Mouse (Mus musculus) urinary bladder, adult 2 months (tissue): ENCODE measurements around the gene Casq2. TPM values are rescaled to one million over a fixed set of nuclear protein-coding genes. Genes with fewer than 3 reads are reported as not detected.

Experiments
- DNase-seq: peaks from one replicate; pipeline ENCODE4 v3.0.0; 2022; ENCODE audit warnings: low spot score
- polyA plus RNA-seq: library from polyadenylated mRNA; depleted of rRNA; stranded (reverse); fragments of >200 nt; gene quantifications from 2 replicates; pipeline ENCODE4 v1.2.3, GENCODE M21; 2012

Casq2 gene
- polyA plus RNA-seq, 1 experiment = 52.0 TPM

- DNase-seq = no peak
Observed at GRCm38 (mm10) chr3:102164911-102165310, 78.7 kb downstream of the Casq2 start.

DNA sequence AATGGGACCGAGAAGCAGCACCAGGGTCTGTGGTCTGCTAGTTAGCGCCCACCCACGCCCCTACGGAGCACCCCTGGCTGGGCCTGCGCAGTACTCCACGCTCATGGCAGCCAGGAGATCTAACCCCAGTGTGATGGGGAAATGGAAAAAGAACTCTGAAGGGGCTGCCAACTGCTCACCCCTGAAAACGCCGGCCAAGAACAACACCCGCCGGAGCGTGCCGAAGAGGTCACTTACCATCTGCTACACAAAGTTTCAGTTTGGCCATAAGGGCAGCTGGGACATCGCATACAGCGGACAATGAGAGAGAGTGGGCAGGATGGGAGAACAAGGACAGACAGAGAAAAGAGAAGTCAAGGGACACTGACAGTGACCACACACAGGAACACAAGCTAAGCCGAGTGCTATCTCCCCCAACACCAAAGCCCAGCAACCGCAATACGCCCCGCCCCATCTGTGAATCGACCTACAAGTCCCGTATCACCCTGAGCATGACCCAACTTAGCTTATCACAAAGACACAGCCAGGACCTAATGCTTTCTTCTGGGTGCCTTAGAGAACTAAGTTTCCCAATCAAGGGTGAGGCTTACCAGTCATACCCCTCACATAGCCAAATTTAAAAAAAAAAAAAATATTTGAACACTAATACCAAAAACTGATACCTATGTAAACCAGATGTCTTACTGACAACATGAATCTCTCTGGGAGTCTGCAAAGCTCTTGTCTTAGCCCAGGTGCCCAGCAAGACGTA is 79.5 kb downstream of the Casq2 start:
- DNase-seq = no peak

DNA sequence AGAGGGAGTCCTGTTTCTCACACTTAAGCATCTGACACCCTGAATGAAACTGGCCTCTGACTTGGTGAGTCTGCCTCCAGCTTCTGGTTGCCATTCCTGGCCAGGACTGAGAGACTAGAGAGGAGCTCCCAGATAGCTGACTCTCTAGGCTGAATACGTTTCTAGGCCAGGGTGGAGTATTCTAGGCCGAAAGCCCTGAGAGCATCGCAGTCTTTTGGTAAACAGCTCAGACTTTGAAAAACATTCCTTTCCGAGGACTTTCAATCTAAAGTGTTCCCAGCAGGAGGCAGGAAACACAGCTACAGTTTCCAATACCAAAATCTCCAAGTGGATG is 80.0 kb downstream of the Casq2 start:
- no peak for DNase-seq

- DNase-seq = no peak
Observed at GRCm38 (mm10) chr3:102166794-102167193, 80.6 kb downstream of the Casq2 start.

DNA sequence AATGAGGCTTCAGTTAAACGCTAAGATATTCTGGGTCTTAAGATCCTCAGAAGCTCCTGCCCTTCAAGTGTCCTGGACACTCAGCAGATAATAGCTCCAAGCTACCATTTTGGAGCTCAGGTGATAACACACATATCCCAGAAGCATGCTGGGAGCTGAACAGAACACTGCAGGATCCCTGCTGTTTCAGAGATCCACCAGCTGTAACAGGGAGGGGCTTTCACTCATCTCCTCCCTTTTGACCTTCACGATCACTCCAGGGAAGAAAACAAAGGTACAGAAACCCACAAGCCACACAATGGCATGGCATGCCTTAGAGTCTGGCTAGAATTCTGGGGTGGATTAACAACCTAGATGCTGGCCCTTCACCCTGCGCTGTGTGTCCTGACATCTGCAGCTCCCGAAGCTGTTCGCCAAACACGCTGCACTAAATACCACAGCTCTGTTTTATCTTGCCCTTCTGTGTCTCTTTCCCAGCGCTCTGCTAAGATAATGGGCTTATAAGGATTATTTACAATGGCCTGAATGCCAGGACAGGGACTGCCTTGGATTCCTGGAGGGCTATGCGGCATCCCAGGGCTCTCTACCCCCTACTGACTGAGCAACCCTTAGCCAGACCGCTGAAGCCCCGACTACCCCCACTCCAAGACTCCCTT is 81.5 kb downstream of the Casq2 start:
- DNase-seq = no peak

DNA sequence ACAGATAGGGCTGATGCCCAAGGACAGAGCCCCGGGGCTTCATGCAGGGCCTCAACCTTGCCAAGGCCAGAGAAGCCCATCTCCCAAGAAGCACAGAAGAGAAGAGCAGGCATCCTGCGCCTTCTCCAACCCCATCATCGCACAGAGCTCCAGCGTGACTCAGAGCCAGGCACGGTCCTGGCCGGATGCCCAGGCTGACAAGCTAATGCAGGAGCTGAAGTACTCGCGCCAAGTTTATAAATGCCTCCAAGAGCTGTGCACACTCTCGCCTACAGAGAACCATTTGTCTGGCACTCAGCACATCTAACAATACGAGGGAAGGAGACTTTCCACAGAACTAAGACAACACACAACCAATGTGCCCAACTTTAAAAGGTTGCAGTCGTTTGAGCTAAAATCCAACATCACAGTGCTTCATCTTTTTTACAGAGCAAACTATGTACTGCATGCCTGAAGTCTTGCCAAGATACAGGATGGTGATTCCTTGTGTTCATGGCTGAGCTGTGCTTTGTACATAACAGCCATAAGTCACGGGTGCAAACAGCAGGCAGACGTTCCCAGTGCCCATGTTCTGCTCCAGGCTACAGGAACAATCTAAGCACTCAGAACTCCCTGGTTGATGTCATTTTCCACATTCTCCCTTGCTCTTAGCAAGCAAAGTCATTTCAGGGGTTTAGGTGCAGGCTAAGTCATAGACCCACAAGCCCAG is 83.1 kb downstream of the Casq2 start:
- DNase-seq = peak; percentile 77

DNA sequence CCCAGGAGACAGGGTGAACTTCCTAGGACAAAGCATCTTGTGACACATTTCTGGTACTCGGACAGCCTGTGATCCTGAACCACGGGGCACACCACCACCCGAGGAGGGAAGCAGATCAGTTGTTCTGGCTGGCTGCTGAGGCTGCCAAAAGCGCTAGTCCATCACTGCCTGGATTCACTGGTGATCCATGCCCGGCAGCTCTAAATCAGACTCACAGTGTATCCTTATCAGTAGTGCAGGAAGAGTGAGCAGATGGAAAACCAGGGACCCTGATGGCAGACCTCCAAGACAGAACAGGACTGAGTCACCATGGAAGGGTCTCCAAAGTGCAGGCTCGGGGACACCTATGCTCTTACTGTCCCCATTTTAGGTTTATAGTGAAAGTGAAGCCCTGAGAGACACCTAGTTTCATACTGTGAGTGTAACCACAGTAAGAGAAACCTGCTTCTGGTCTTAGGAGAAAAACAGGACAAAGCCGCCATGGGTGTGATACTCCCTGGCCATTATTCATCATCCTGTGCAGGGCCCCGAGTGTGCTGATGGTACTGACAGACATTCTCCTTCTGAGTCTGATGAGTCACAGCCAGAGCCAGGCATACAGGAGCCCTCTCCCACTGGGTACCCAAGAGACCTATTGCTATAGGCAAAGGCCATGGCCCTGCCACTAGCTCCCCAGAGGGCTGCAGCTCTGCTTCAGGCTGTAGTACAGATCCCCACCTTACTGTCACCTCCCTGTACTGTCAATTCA is 88.1 kb downstream of the Casq2 start:
- no peak for DNase-seq

- no peak for DNase-seq
Observed at GRCm38 (mm10) chr3:102175701-102176100, 89.5 kb downstream of the Casq2 start.

- DNase-seq = no peak
Observed at GRCm38 (mm10) chr3:102176116-102176515, 89.9 kb downstream of the Casq2 start.

DNA sequence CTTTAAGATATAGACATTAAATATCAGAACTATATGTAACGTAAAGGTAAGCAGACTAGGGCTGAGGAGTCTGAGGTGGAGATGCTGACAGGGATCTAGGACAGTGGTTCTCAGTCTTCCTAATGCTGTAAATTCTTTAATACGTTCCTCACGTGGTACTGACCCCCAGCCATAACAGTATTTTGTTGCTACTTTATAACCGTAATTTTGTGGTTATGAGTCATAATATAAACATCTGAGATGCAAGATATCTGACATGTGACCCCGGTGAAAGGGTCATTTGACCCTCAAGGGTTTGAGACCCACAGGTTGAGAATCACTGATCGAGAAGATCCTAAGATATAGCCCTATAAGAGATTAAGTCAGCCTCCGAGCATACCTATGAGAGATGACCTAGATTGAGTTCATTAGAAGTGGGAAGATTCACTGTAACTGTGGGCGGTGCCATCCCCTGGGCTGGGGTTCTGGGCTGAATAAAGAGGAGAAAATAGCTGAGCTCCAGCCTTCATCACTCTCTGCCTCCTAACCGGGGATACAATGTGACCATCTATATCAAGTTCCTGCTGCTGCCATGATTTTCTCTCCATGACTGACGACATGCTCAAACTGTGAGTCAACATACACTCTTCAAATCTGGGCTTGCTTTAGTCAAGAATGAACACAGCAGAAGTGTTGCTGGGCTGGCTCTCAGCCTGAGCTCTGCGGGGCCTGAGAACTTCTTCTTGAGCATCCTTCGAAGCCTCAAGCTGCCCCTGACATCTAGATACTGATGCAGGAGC is 91.8 kb downstream of the Casq2 start:
- no peak for DNase-seq

- no peak for DNase-seq
Observed at GRCm38 (mm10) chr3:102179869-102180268, 93.7 kb downstream of the Casq2 start.

DNA sequence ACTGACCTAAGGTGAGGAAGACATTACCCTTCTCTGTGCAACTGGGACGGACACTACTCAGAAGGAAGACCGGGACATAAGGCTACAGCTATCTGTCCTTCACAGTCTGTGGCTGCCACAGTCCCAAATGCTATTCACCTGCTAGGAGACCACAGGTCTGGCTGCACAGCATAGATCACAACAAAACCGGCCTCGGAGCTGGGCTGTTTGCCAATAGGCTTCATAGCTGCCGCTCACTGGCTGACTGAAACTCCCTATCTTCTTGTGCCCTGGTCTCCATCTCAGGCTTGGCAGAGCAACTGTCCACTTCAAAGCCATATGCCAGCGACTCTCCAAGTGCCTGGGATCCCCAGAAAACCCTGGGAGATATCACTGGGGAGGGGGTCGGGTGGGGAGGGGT is 94.5 kb downstream of the Casq2 start:
- no peak for DNase-seq

DNA sequence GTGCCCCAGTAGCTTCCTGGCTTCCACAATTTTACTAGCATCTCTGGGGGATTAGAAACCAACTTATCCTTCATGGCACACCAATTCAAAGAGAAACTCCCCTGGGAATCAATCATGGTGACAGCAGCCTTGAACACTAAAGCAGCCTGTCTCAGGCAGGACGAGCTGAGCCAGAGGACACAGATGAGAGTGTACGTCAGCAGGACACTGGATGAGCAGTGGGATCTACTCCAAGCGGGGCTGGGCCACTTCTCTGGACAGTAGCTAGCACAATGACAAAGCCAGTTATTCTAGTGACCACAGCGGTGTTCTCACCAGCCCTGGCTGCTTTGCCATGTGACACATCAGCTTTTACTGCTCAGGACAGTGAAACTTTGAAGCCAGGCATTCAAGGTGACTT is 95.0 kb downstream of the Casq2 start:
- DNase-seq = no peak

DNA sequence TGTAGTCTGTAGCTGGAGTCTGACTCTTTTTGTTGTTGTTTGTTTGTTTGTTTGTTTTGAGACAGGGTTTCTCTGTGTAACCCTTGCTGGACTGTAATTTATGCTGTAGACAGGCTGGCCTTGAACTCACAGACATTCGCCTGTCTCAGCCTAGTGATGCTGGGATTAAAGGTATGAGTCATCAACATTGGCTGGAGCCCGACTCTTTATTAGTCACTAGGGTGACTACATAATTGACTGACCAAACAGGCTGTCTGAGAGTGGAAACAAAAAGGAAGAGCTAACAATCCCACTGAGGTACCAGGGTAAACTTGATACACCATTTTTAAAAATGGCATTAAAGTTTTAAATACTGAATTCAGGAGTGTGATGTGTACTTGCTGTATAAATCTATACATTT is 96.4 kb downstream of the Casq2 start:
- DNase-seq = no peak

DNA sequence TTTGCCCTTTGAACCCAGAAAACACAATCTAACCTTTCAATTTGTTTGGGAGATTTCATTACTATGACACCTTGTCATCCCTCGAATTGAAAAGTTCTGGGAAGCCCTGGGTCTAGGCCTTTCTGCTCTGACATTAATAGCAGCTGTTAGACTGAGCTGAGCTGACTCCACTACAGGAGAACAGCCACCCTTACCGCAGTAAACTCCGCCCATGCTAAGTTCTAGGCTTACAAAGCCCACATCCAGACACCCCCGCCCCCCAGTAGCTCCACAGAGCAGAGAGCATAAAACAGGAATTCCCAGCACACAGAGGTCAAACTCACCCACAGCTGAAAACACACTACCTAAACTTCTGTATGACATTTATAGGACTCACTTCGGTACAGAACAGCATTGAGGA is 98.5 kb downstream of the Casq2 start:
- DNase-seq = no peak

- DNase-seq = no peak
Observed at GRCm38 (mm10) chr3:102187401-102187800, 101.2 kb downstream of the Casq2 start.

DNA sequence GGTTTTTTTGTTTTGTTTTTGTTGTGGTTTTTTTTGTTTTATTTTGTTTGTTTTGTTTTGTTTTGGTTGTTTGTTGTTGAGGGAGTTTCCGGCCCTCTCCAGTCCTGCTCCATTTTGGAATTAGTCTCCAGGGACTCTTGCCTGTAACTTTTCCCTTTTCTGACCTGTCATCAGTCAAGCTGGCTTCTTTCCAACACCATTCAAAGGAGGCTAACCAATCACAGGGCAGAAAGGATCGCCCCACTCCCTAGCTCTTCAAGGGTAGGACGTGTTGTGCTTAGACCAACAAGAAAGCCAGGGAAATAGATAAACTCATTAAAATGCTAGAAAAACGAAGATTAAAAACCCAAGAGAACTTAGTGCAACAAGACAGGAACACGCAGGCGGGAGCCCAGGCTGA is 102.8 kb downstream of the Casq2 start:
- DNase-seq = no peak

DNA sequence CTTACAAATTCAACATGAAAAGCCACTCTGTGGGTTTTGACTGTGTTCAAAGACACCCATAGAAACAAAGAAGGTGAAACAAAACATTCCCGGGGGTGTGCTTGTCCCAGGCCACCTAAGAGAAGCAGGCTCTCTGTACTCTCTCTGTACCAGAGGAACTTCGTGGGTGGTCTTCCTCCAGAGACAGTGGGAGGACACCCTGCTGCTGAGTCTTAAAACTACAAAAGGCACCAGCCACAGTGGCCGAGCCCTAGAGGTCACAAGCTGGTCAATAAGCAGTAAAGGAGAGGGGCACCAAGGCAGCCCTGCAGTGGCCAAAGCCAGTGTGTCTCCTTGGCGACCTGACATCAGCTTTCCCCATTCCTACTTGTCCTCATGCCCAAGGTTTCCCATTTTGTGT is 103.8 kb downstream of the Casq2 start:
- no peak for DNase-seq

- no peak for DNase-seq
Observed at GRCm38 (mm10) chr3:102190642-102191041, 104.4 kb downstream of the Casq2 start.

- no peak for DNase-seq
Observed at GRCm38 (mm10) chr3:102191575-102191974, 105.4 kb downstream of the Casq2 start.

DNA sequence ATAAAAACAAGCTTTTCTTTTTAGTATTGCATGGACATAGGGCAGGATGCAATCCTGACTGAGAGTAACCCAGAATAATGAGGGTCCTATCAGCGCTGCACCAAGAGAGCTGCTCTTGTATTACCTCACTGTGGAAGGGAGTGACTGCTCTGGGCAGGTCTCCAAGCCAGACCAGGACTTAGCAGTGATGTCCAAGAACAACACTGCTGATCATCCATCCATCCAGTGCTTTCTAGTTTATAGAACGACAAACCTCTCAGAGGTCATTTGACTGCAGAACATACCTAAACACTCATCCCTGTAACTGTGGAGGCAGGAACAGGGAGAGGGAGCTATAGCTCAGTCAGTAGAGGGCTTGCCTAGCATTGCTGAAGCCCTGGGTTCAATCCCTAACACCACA is 106.4 kb downstream of the Casq2 start:
- DNase-seq = no peak
